Mouse (Mus musculus) limb, embryonic 14.5 days (tissue): Measurements from ENCODE around the gene Ctdnep1. TPM values are rescaled to one million over a fixed set of nuclear protein-coding genes. Genes with fewer than 3 reads are reported as not detected.

Source experiments
- ATAC-seq: fragments of 200-750 bp; cut with Nextera tagmentation; 2 replicates; pipeline ENCODE4 v1.8.0; 2017; ENCODE audit warnings: low read depth, moderate number of reproducible peaks, moderate TSS enrichment; ENCODE audit not compliant: low FRiP score
- DNase-seq: peaks from one replicate; pipeline ENCODE4 v3.0.0-alpha.2; 2015; ENCODE audit warnings: low spot score
- H3K27ac ChIP-seq: fragments of 300-500 bp; sonication (generic); replicated peaks from 2 replicates; pipeline ENCODE4 v1.5.1; 2014; ENCODE audit warnings: low read depth, mild to moderate bottlenecking, low read length, moderate library complexity, mixed read lengths
- H3K27me3 ChIP-seq: fragments of 300-500 bp; sonication (generic); 2 replicates; pipeline ENCODE4 v1.6.1; 2014; ENCODE audit warnings: low read length, mixed read lengths; ENCODE audit not compliant: control insufficient read depth, insufficient read depth
- H3K36me3 ChIP-seq: fragments of 300-500 bp; sonication (generic); 2 replicates; pipeline ENCODE4 v1.6.1; 2014; ENCODE audit warnings: mild to moderate bottlenecking, low read length, moderate library complexity, mixed read lengths; ENCODE audit not compliant: control insufficient read depth, insufficient read depth
- H3K4me1 ChIP-seq: fragments of 300-500 bp; sonication (generic); 2 replicates; pipeline ENCODE4 v1.6.1; 2014; ENCODE audit warnings: antibody characterized with exemption, low read length, mixed read lengths; ENCODE audit not compliant: control insufficient read depth, insufficient read depth
- H3K4me2 ChIP-seq: fragments of 300-500 bp; sonication (generic); replicated peaks from 2 replicates; pipeline ENCODE4 v1.6.1; 2014; ENCODE audit warnings: low read depth, mild to moderate bottlenecking, low read length, moderate library complexity; ENCODE audit not compliant: severe bottlenecking
- H3K4me3 ChIP-seq: fragments of 300-500 bp; sonication (generic); replicated peaks from 2 replicates; pipeline ENCODE4 v1.5.1; 2014; ENCODE audit warnings: low read length
- H3K9ac ChIP-seq: fragments of 300-500 bp; sonication (generic); 2 replicates; pipeline ENCODE4 v1.6.1; 2014; ENCODE audit warnings: mild to moderate bottlenecking, low read depth, low read length, moderate library complexity; ENCODE audit not compliant: severe bottlenecking
- H3K9me3 ChIP-seq: fragments of 300-500 bp; sonication (generic); 2 replicates; pipeline ENCODE4 v1.6.1; 2016; ENCODE audit warnings: low read length; ENCODE audit not compliant: control insufficient read depth
- POLR2A ChIP-seq: fragments of 200-500 bp; IDR thresholded peaks from 2 replicates; pipeline ENCODE4 v1.8.0; 2012; ENCODE audit warnings: inconsistent platforms, mild to moderate bottlenecking, moderate library complexity, borderline replicate concordance; ENCODE audit not compliant: insufficient read depth, insufficient read length; ENCODE audit errors: extremely low read depth
- WGBS: fragments of 180-500 bp; shearing (Covaris S2); extraction: QIAGEN DNeasy Blood & Tissue Kit; methylation state at CpG from one replicate; pipeline ENCODE4 v1.1.7; 2014; 5-methylcytosine and 5-hydroxymethylcytosine counted together
- polyA plus RNA-seq, 2 experiments: library from polyadenylated mRNA; depleted of rRNA in 1 of 2; stranded (reverse) in 1 of 2; unstranded in 1 of 2; fragments of >200 nt; fragmentation: Nextera tagmentation in 1 of 2; extraction: Ambion mirVana in 1 of 2; gene quantifications; 2 replicates each; pipeline versions ENCODE4 v1.2.1 to v1.2.3; 2012 to 2014

Ctdnep1 gene
- polyA plus RNA-seq, 2 experiments, result 38.3 to 117 TPM

- Histone ChIP-seq H3K27me3 (no peaks in the 10 kb centered on the region), H3K9ac (no peak overlapping the region), H3K4me1 (peaks cover 26% of the 10 kb centered on the region), H3K27ac (no peak overlapping the region), H3K36me3 (peaks cover 12% of the 10 kb centered on the region), H3K4me3 (no peak overlapping the region), H3K9me3 (no peaks in the 10 kb centered on the region), H3K4me2 (no peak overlapping the region)
- WGBS, result 26% methylated on average over 9 of the region's 9 CpGs
- DNase-seq (no peak), ATAC-seq (no peak)
- TF ChIP-seq POLR2A, result no peak
Observed at GRCm38 (mm10) chr11:69938401-69938979, 42.5 kb upstream of the Ctdnep1 start.

- H3K9ac ChIP-seq, result no peak overlapping the region
- no peaks in the 10 kb centered on the region for H3K27me3 ChIP-seq
- ATAC-seq (no peak), DNase-seq (no peak)
- H3K4me2 ChIP-seq, result no peak overlapping the region
- H3K4me1 ChIP-seq, result peaks cover 26% of the 10 kb centered on the region
- no peak for TF ChIP-seq POLR2A
- H3K4me3 ChIP-seq, result no peak overlapping the region
- no peak overlapping the region for H3K27ac ChIP-seq
- H3K36me3 ChIP-seq, result peaks cover 18% of the 10 kb centered on the region
- H3K9me3 ChIP-seq, result no peaks in the 10 kb centered on the region
- 68% methylated on average over 5 of the region's 5 CpGs for WGBS
Observed at GRCm38 (mm10) chr11:69939181-69939580, 41.8 kb upstream of the Ctdnep1 start.

- Histone ChIP-seq H3K4me2 (no peak overlapping the region), H3K9ac (no peak overlapping the region), H3K27me3 (no peaks in the 10 kb centered on the region), H3K36me3 (peaks cover 24% of the 10 kb centered on the region), H3K4me1 (peaks cover 23% of the 10 kb centered on the region), H3K9me3 (no peaks in the 10 kb centered on the region), H3K4me3 (no peak overlapping the region), H3K27ac (no peak overlapping the region)
- no peak for ATAC-seq
- 91% methylated on average over 17 of the region's 17 CpGs for WGBS
- DNase-seq, result no peak
- TF ChIP-seq POLR2A, result no peak
Observed at GRCm38 (mm10) chr11:69939731-69940130, 41.2 kb upstream of the Ctdnep1 start.

- no peak for DNase-seq
- Histone ChIP-seq H3K9me3 (no peaks in the 10 kb centered on the region), H3K4me1 (peaks cover 23% of the 10 kb centered on the region), H3K27ac (no peak overlapping the region), H3K9ac (no peak overlapping the region), H3K4me2 (no peak overlapping the region), H3K36me3 (peaks cover 36% of the 10 kb centered on the region), H3K4me3 (no peak overlapping the region), H3K27me3 (no peaks in the 10 kb centered on the region)
- no peak for TF ChIP-seq POLR2A
- 76% methylated on average over 4 of the region's 4 CpGs for WGBS
- ATAC-seq, result no peak
Observed at GRCm38 (mm10) chr11:69940962-69941361, 40.0 kb upstream of the Ctdnep1 start.

- no peaks in the 10 kb centered on the region for H3K27me3 ChIP-seq
- WGBS, result 76% methylated on average over 13 of the region's 13 CpGs
- ATAC-seq, result no peak
- peaks cover 19% of the 10 kb centered on the region for H3K4me1 ChIP-seq
- no peak for DNase-seq
- no peak overlapping the region for H3K27ac ChIP-seq
- no peak for TF ChIP-seq POLR2A
- no peaks in the 10 kb centered on the region for H3K9me3 ChIP-seq
- no peak overlapping the region for H3K4me2 ChIP-seq
- peaks cover 37% of the 10 kb centered on the region for H3K36me3 ChIP-seq
- no peak overlapping the region for H3K9ac ChIP-seq
- no peak overlapping the region for H3K4me3 ChIP-seq
Observed at GRCm38 (mm10) chr11:69945216-69945615, 35.7 kb upstream of the Ctdnep1 start.
